Comparison of ENCODE assay signal across 27 mouse cellular contexts in the genomic region with DNA sequence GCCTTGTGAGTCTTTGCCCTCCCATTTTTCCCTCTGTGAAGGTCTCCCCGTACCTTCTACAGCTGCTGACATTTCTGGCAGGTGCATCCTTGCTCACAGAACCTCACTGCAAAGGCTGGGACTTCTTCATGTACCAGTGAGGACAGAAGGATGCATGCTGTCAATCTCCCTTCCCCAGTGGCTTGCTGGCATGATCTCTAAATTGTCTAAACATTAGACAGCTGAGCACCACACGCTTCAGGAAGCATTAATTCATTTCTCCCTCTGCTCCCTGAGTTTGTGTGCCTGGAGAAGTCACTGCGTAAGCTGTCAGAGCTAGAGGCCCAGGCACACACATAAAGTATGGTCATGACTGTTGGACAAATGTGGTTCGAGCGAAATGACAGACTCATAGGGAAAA.
A peak's percentile ranks its signal among the peaks of the same experiment; 100 is the strongest.
DNase-seq lines count a peak whose midpoint lies in the region; ATAC-seq and TF ChIP-seq lines count a peak whose summit lies in the region.
"Had no signal": no experiment of that assay in that cellular context is flagged by ENCODE, and none has a peak within 500 bp of the region (broad histone marks: within the 10 kb centered on the region; RNA-seq: fewer than 3 reads in every experiment).

No protein-coding gene starts in this region.

- DNase-seq in hindbrain, embryonic 10.5 days (ENCODE audit: low spot score), result no peak
- peak; percentile 6 for DNase-seq in intestine, embryonic 14.5 days (ENCODE audit: low spot score)
- DNase-seq in hindbrain, postnatal 0 days (ENCODE audit: low spot score), result peak; percentile 27
- DNase-seq: adrenal gland, adult 2 months; adrenal gland, postnatal 14 days; cerebellum, adult 18-20 months; cerebellum, adult 9-10 months; cerebellum, postnatal 36 days; embryo, embryonic 11 days; gastrocnemius, postnatal 10 days; gastrocnemius, postnatal 36 days; heart, adult 2 months; heart, postnatal 14 days; heart, postnatal 4 days; kidney, adult 18-20 months had no signal

- H3K9ac ChIP-seq in hindbrain, embryonic 12.5 days, result no peak overlapping the region
- H3K9ac ChIP-seq in intestine, embryonic 14.5 days (ENCODE audit: low read length), result no peak overlapping the region
- H3K9ac ChIP-seq in intestine, postnatal 0 days (ENCODE audit: low read depth, low read length), result no peak overlapping the region
- H3K9ac ChIP-seq in hindbrain, postnatal 0 days (replicated peaks; ENCODE audit: low read length), result no peak overlapping the region
- H3K9ac ChIP-seq in forebrain, embryonic 15.5 days (replicated peaks), result no peak overlapping the region
- H3K9ac ChIP-seq: embryonic facial prominence, embryonic 13.5 days; forebrain, embryonic 12.5 days; heart, embryonic 13.5 days; intestine, embryonic 15.5 days had no signal

- H3K9me3 ChIP-seq in hindbrain, embryonic 12.5 days (replicated peaks), result no peaks in the 10 kb centered on the region
- H3K9me3 ChIP-seq in hindbrain, embryonic 10.5 days, result no peaks in the 10 kb centered on the region
- H3K9me3 ChIP-seq in intestine, embryonic 14.5 days (ENCODE audit: control insufficient read depth, low read length), result no peaks in the 10 kb centered on the region
- H3K9me3 ChIP-seq in intestine, postnatal 0 days (ENCODE audit: control insufficient read depth), result no peaks in the 10 kb centered on the region
- 0 out of 2 replicates have a peak, but pooled peaks cover 3% of the 10 kb centered on the region for H3K9me3 ChIP-seq in hindbrain, postnatal 0 days (ENCODE audit: low read length)
- no peaks in the 10 kb centered on the region for H3K9me3 ChIP-seq in forebrain, embryonic 15.5 days
- H3K9me3 ChIP-seq: embryonic facial prominence, embryonic 13.5 days; forebrain, embryonic 12.5 days; heart, embryonic 10.5 days; heart, embryonic 13.5 days; intestine, embryonic 15.5 days had no signal

- 77% methylated on average over 5 of the region's 5 CpGs for WGBS in hindbrain, embryonic 12.5 days
- whole genome bisulfite sequencing in hindbrain, embryonic 10.5 days, result 86% methylated on average over 5 of the region's 5 CpGs
- 71% methylated on average over 5 of the region's 5 CpGs for WGBS in intestine, embryonic 14.5 days
- 79% methylated on average over 5 of the region's 5 CpGs for WGBS in intestine, postnatal 0 days
- WGBS in hindbrain, postnatal 0 days, result 64% methylated on average over 5 of the region's 5 CpGs
- 92% methylated on average over 5 of the region's 5 CpGs for WGBS in forebrain, embryonic 15.5 days

- ATAC-seq in hindbrain, embryonic 12.5 days (ENCODE audit: low FRiP score), result 0 out of 2 replicates have a peak, but pooled peaks have one; percentile 29
- ATAC-seq in intestine, embryonic 14.5 days (replicated peaks; ENCODE audit: low FRiP score, low TSS enrichment, low read depth), result no peak
- ATAC-seq in intestine, postnatal 0 days, result no peak
- ATAC-seq in hindbrain, postnatal 0 days, result no peak
- no peak for ATAC-seq in forebrain, embryonic 15.5 days (replicated peaks)
- ATAC-seq: CD4-positive, CD25-positive, alpha-beta regulatory T cell, adult 4 months; forebrain, embryonic 16.5 days; intestine, embryonic 15.5 days had no signal

- no peaks in the 10 kb centered on the region for H3K36me3 ChIP-seq in hindbrain, embryonic 12.5 days
- H3K36me3 ChIP-seq in hindbrain, embryonic 10.5 days, result no peaks in the 10 kb centered on the region
- H3K36me3 ChIP-seq in intestine, embryonic 14.5 days (ENCODE audit: control insufficient read depth, insufficient read depth, low read length), result no peaks in the 10 kb centered on the region
- no peaks in the 10 kb centered on the region for H3K36me3 ChIP-seq in intestine, postnatal 0 days (ENCODE audit: control insufficient read depth, insufficient read depth)
- H3K36me3 ChIP-seq in hindbrain, postnatal 0 days (ENCODE audit: insufficient read depth, low read length), result no peaks in the 10 kb centered on the region
- no peaks in the 10 kb centered on the region for H3K36me3 ChIP-seq in forebrain, embryonic 15.5 days
- H3K36me3 ChIP-seq: embryonic facial prominence, embryonic 10.5 days; embryonic facial prominence, embryonic 13.5 days; forebrain, embryonic 12.5 days; heart, embryonic 10.5 days; heart, embryonic 13.5 days; intestine, embryonic 15.5 days had no signal

- H3K4me3 ChIP-seq in hindbrain, embryonic 12.5 days, result no peak overlapping the region
- H3K4me3 ChIP-seq in hindbrain, embryonic 10.5 days, result no peak overlapping the region
- no peak overlapping the region for H3K4me3 ChIP-seq in intestine, embryonic 14.5 days (ENCODE audit: low read depth, low read length)
- no peak overlapping the region for H3K4me3 ChIP-seq in intestine, postnatal 0 days (ENCODE audit: low read depth, low read length)
- no peak overlapping the region for H3K4me3 ChIP-seq in hindbrain, postnatal 0 days (ENCODE audit: low read length)
- H3K4me3 ChIP-seq in forebrain, embryonic 15.5 days, result no peak overlapping the region
- H3K4me3 ChIP-seq: embryonic facial prominence, embryonic 10.5 days; embryonic facial prominence, embryonic 13.5 days; erythroblast, embryonic 14.5 days; forebrain, embryonic 12.5 days; heart, adult 2 months; heart, embryonic 10.5 days; heart, embryonic 13.5 days; intestine, embryonic 15.5 days had no signal

- peaks cover 11% of the 10 kb centered on the region for H3K4me1 ChIP-seq in hindbrain, embryonic 12.5 days
- peaks cover 12% of the 10 kb centered on the region for H3K4me1 ChIP-seq in hindbrain, embryonic 10.5 days (replicated peaks)
- H3K4me1 ChIP-seq in intestine, embryonic 14.5 days (replicated peaks; ENCODE audit: control insufficient read depth, insufficient read depth, low read length), result no peaks in the 10 kb centered on the region
- H3K4me1 ChIP-seq in intestine, postnatal 0 days (replicated peaks; ENCODE audit: control insufficient read depth, insufficient read depth, low read length), result no peaks in the 10 kb centered on the region
- H3K4me1 ChIP-seq in hindbrain, postnatal 0 days (ENCODE audit: insufficient read depth, low read length), result no peaks in the 10 kb centered on the region
- no peaks in the 10 kb centered on the region for H3K4me1 ChIP-seq in forebrain, embryonic 15.5 days

- no peak overlapping the region for H3K4me2 ChIP-seq in hindbrain, embryonic 12.5 days (replicated peaks)
- no peak overlapping the region for H3K4me2 ChIP-seq in intestine, embryonic 14.5 days (ENCODE audit: low read length)
- no peak overlapping the region for H3K4me2 ChIP-seq in intestine, postnatal 0 days (replicated peaks; ENCODE audit: low read depth)
- no peak overlapping the region for H3K4me2 ChIP-seq in hindbrain, postnatal 0 days (ENCODE audit: low read depth, low read length)
- H3K4me2 ChIP-seq in forebrain, embryonic 15.5 days (replicated peaks), result no peak overlapping the region
- H3K4me2 ChIP-seq: embryonic facial prominence, embryonic 13.5 days; forebrain, embryonic 12.5 days; heart, embryonic 13.5 days; intestine, embryonic 15.5 days had no signal

- H3K27ac ChIP-seq in hindbrain, embryonic 12.5 days, result no peak overlapping the region
- H3K27ac ChIP-seq in hindbrain, embryonic 10.5 days, result no peak overlapping the region
- no peak overlapping the region for H3K27ac ChIP-seq in intestine, embryonic 14.5 days (ENCODE audit: low read depth)
- H3K27ac ChIP-seq in intestine, postnatal 0 days (ENCODE audit: low read depth, low read length), result no peak overlapping the region
- no peak overlapping the region for H3K27ac ChIP-seq in hindbrain, postnatal 0 days
- H3K27ac ChIP-seq in forebrain, embryonic 15.5 days (replicated peaks), result no peak overlapping the region
- H3K27ac ChIP-seq: embryonic facial prominence, embryonic 10.5 days; embryonic facial prominence, embryonic 13.5 days; forebrain, embryonic 12.5 days; heart, adult 2 months; heart, embryonic 10.5 days; heart, embryonic 13.5 days; intestine, embryonic 15.5 days had no signal

- TF ChIP-seq CTCF in intestine, postnatal 0 days (IDR thresholded peaks at IDR 0.05; ENCODE audit: low read depth), result no peak
- TF ChIP-seq CTCF in hindbrain, postnatal 0 days (IDR thresholded peaks at IDR 0.05; ENCODE audit: low read depth), result no peak

- no peaks in the 10 kb centered on the region for H3K27me3 ChIP-seq in hindbrain, embryonic 12.5 days
- H3K27me3 ChIP-seq in hindbrain, embryonic 10.5 days (ENCODE audit: insufficient read depth, poor library complexity, severe bottlenecking), result no peaks in the 10 kb centered on the region
- no peaks in the 10 kb centered on the region for H3K27me3 ChIP-seq in intestine, embryonic 14.5 days (replicated peaks; ENCODE audit: control insufficient read depth, insufficient read depth, low read length)
- no peaks in the 10 kb centered on the region for H3K27me3 ChIP-seq in intestine, postnatal 0 days (replicated peaks; ENCODE audit: control insufficient read depth, insufficient read depth, low read length)
- H3K27me3 ChIP-seq in hindbrain, postnatal 0 days (ENCODE audit: insufficient read depth, low read length), result no peaks in the 10 kb centered on the region
- H3K27me3 ChIP-seq in forebrain, embryonic 15.5 days, result no peaks in the 10 kb centered on the region
- H3K27me3 ChIP-seq: embryonic facial prominence, embryonic 13.5 days; forebrain, embryonic 12.5 days; heart, embryonic 13.5 days; intestine, embryonic 15.5 days had no signal
